Mouse (Mus musculus) midbrain, embryonic 16.5 days (tissue): Measurements from ENCODE around the gene Cd8a. TPM values are rescaled to one million over a fixed set of nuclear protein-coding genes. Genes with fewer than 3 reads are reported as not detected.

Experiments
- ATAC-seq: fragments of 200-750 bp; cut with Nextera tagmentation; 2 replicates; pipeline ENCODE4 v1.8.0; 2017; ENCODE audit warnings: moderate TSS enrichment
- H3K27ac ChIP-seq: fragments of 300-500 bp; sonication (generic); 2 replicates; pipeline ENCODE4 v1.5.1; 2014; ENCODE audit warnings: mild to moderate bottlenecking, low read length, mixed read lengths
- H3K27me3 ChIP-seq: fragments of 300-500 bp; sonication (generic); 2 replicates; pipeline ENCODE4 v1.6.1; 2014; ENCODE audit warnings: low read depth, low read length, mixed read lengths; ENCODE audit not compliant: control insufficient read depth, insufficient read depth
- H3K36me3 ChIP-seq: fragments of 300-500 bp; sonication (generic); 2 replicates; pipeline ENCODE4 v1.6.1; 2014; ENCODE audit warnings: mild to moderate bottlenecking, low read length, moderate library complexity, mixed read lengths; ENCODE audit not compliant: control insufficient read depth, insufficient read depth
- H3K4me1 ChIP-seq: fragments of 300-500 bp; sonication (generic); 2 replicates; pipeline ENCODE4 v1.6.1; 2014; ENCODE audit warnings: mild to moderate bottlenecking, low read length, mixed read lengths; ENCODE audit not compliant: control insufficient read depth, insufficient read depth
- H3K4me2 ChIP-seq: fragments of 300-500 bp; sonication (generic); 2 replicates; pipeline ENCODE4 v1.6.1; 2014; ENCODE audit warnings: mild to moderate bottlenecking, low read length, mixed read lengths
- H3K4me3 ChIP-seq: fragments of 300-500 bp; sonication (generic); 2 replicates; pipeline ENCODE4 v1.5.1; 2014; ENCODE audit warnings: low read depth, mild to moderate bottlenecking, low read length, moderate library complexity, mixed read lengths
- H3K9ac ChIP-seq: fragments of 300-500 bp; sonication (generic); 2 replicates; pipeline ENCODE4 v1.6.1; 2014; ENCODE audit warnings: low read depth, low read length, mixed read lengths
- H3K9me3 ChIP-seq: fragments of 300-500 bp; sonication (generic); replicated peaks from 2 replicates; pipeline ENCODE4 v1.6.1; 2014; ENCODE audit warnings: mild to moderate bottlenecking, low read length, mixed read lengths; ENCODE audit not compliant: control insufficient read depth, poor library complexity, severe bottlenecking
- WGBS: fragments of 180-500 bp; shearing (Covaris S2); extraction: QIAGEN DNeasy Blood & Tissue Kit; methylation state at CpG from one replicate; pipeline ENCODE4 v1.1.7; 2014; 5-methylcytosine and 5-hydroxymethylcytosine counted together
- polyA plus RNA-seq: library from polyadenylated mRNA; unstranded; fragments of >200 nt; fragmentation: Nextera tagmentation; extraction: Ambion mirVana; gene quantifications from 2 replicates; pipeline ENCODE4 v1.2.1, GENCODE M21; 2015

Cd8a gene
- polyA plus RNA-seq, 1 experiment from 2014 or later, result not detected

DNA sequence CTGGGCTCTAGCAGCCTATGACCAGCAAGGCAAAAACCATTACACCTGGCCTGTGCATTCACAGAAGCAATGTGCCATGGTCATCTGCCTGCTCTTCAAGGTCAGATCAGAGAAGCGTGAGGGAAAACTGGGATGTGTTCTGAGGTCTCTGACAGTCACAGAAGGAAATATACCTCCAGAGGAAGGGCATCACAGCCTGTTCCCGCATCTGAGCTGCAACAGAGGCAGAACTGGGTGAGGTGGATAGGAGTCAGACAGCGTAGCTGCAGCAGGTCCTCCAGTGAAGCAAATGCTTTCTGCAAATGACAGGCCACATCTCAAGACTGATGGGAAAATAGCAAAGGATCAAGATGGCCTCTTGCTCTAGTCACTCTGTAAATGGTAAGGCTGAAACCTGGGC is 34.3 kb upstream of the Cd8a start:
- Histone ChIP-seq H3K4me3 (no peak overlapping the region), H3K4me2 (no peak overlapping the region), H3K9me3 (no peaks in the 10 kb centered on the region), H3K27ac (no peak overlapping the region), H3K9ac (no peak overlapping the region), H3K36me3 (no peaks in the 10 kb centered on the region), H3K4me1 (no peaks in the 10 kb centered on the region), H3K27me3 (no peaks in the 10 kb centered on the region)
- WGBS, result 88% methylated on average over 3 of the region's 3 CpGs
- no peak for ATAC-seq

DNA sequence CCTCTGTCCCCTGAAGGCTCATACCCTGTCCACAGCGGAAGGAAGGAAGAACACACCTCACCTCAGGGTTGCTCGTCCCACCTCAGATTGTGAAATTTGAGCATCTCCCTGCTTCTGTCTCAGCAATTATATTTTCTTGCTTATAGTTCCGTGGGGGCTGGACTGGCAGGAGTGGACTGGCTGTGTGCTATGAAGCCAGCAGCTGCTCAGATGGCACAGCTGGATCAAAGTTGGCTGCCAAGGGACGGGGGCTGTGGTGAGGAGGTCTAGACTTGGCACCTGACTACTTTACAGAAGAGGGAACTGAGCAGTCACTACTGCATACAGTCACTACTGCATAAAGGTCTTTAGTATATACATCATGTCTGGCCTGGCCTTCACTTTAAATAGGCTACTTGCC is 33.9 kb upstream of the Cd8a start:
- Histone ChIP-seq H3K27ac (no peak overlapping the region), H3K4me3 (no peak overlapping the region), H3K4me2 (no peak overlapping the region), H3K9me3 (no peaks in the 10 kb centered on the region), H3K9ac (no peak overlapping the region), H3K36me3 (no peaks in the 10 kb centered on the region), H3K27me3 (no peaks in the 10 kb centered on the region), H3K4me1 (no peaks in the 10 kb centered on the region)
- 84% methylated on average over 4 of the region's 4 CpGs for WGBS
- ATAC-seq, result no peak

DNA sequence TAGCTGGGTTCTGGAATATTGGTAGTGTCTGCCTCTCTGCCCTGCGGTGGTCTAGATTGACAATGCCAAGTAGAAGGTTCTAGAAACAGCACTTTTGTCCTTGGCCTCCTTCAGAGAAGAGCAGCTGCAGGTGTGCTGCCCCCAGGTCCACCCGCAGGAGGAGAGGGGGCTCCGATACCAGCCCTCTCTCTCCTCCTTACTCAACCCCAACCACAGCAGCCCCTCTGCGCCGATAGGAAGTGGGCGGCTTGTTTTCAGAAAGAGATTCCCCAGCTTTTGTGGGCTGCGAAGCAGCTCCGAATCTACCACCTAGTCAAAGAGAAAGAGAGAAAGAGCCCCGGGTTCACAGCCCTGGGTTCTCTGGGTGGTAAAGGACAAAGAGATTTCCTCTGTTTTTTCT is 32.0 kb upstream of the Cd8a start:
- WGBS, result 89% methylated on average over 9 of the region's 9 CpGs
- no peak overlapping the region for H3K9ac ChIP-seq
- no peaks in the 10 kb centered on the region for H3K9me3 ChIP-seq
- H3K4me1 ChIP-seq, result no peaks in the 10 kb centered on the region
- ATAC-seq, result no peak
- H3K27ac ChIP-seq, result no peak overlapping the region
- H3K4me3 ChIP-seq, result no peak overlapping the region
- H3K4me2 ChIP-seq, result no peak overlapping the region
- no peaks in the 10 kb centered on the region for H3K36me3 ChIP-seq
- H3K27me3 ChIP-seq, result no peaks in the 10 kb centered on the region

DNA sequence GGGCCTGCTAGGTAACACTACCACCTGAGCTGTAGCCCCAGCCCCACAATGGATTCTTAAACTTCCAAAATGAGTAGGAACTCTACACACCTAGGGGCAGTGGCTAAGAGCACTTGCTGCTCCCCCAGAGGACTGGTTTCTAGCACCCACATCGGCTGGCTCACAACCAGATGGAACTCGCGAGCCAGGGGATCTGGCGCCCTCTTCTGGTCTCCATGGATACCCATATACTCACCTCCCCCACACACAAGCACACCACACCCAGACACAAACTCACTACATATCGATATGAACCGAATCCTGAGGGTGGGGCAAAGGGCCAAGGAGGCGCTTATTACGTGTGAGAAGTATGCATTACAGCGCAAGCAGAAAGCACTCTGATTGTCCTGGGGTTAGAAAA is 25.2 kb upstream of the Cd8a start:
- no peaks in the 10 kb centered on the region for H3K4me1 ChIP-seq
- H3K9me3 ChIP-seq, result peaks cover 6% of the 10 kb centered on the region; the same call in 1 of the 2 replicates
- H3K4me2 ChIP-seq, result no peak overlapping the region
- WGBS, result 94% methylated on average over 9 of the region's 9 CpGs
- no peak for ATAC-seq
- H3K36me3 ChIP-seq, result no peaks in the 10 kb centered on the region
- H3K9ac ChIP-seq, result no peak overlapping the region
- H3K4me3 ChIP-seq, result no peak overlapping the region
- no peak overlapping the region for H3K27ac ChIP-seq
- no peaks in the 10 kb centered on the region for H3K27me3 ChIP-seq

DNA sequence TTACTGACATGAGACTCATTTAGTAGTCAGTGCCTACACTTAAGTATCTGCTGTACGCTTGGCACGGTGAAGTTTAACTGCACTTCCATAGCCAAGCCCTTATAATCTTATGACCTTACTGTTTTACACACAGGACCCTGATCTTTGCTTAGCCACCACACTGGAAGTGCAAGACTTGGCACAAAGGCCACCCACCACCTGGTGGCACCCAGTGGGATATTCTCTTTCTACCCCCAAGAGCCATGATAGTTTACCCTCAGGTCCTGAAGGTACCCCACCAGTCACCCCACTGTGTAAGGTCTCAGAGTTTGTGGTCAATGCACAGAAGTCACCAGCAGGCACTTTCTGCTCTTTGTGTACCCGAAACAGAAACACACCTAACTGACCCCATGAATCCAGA is 22.0 kb upstream of the Cd8a start:
- H3K36me3 ChIP-seq, result no peaks in the 10 kb centered on the region
- ATAC-seq, result no peak
- no peaks in the 10 kb centered on the region for H3K27me3 ChIP-seq
- no peak overlapping the region for H3K4me2 ChIP-seq
- H3K27ac ChIP-seq, result no peak overlapping the region
- H3K4me1 ChIP-seq, result no peaks in the 10 kb centered on the region
- peaks cover 6% of the 10 kb centered on the region; the same call in 1 of the 2 replicates for H3K9me3 ChIP-seq
- no peak overlapping the region for H3K4me3 ChIP-seq
- 97% methylated on average over 3 of the region's 3 CpGs for WGBS
- H3K9ac ChIP-seq, result no peak overlapping the region

DNA sequence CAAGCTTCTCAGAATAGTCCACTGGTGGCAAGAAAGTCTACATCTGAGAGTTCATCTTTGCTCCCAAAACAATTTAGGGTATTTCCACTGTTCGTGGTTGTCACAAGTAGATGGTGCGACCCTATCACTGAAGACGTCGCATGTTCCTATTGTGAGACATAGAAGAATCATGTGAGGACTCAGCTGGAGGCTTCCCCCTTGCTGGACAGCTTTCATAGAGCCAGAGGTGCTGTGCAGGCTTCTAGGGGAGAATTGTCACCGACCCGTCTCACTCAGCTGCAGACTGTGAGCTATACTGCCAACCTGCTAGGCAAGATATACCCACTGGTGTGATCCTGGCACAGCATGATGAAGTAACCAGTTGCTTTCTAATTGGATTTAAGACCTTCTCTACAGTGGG is 21.0 kb upstream of the Cd8a start:
- Histone ChIP-seq H3K4me1 (no peaks in the 10 kb centered on the region), H3K4me2 (no peak overlapping the region), H3K9ac (no peak overlapping the region), H3K27me3 (no peaks in the 10 kb centered on the region), H3K9me3 (peaks cover 6% of the 10 kb centered on the region; the same call in 1 of the 2 replicates), H3K4me3 (no peak overlapping the region), H3K36me3 (no peaks in the 10 kb centered on the region), H3K27ac (no peak overlapping the region)
- no peak for ATAC-seq
- 91% methylated on average over 6 of the region's 6 CpGs for WGBS

DNA sequence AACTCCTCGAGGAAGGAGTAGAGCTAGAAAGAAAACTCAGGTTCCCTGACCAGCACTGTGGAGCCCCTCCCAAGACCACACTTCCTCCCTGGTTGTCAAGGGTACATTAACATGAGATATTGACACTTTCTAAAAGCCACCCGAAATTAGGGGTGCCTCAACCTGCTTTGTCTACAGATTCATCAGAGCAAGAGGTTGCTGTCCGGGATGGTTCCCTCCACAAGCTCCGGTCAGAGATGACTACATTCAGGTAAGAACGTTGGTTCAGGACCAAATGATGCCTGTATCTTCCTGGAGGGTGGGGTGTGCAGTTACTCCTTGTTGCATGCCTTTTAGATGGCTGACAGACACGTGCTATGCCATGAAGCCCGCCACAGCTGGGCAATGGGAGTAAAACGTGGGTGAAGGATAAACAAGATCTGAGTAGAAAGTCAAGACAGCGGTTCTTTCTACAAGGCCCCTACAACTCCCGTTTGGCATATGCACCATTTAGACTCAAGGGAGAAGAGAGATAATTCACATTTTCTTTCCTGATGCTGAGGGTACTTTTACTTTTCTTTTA is 20.3 kb upstream of the Cd8a start:
- no peaks in the 10 kb centered on the region for H3K36me3 ChIP-seq
- ATAC-seq, result no peak
- no peak overlapping the region for H3K27ac ChIP-seq
- no peak overlapping the region for H3K4me2 ChIP-seq
- H3K9ac ChIP-seq, result no peak overlapping the region
- no peaks in the 10 kb centered on the region for H3K4me1 ChIP-seq
- H3K4me3 ChIP-seq, result no peak overlapping the region
- H3K27me3 ChIP-seq, result no peaks in the 10 kb centered on the region
- WGBS, result 89% methylated on average over 10 of the region's 10 CpGs
- no peaks in the 10 kb centered on the region for H3K9me3 ChIP-seq

DNA sequence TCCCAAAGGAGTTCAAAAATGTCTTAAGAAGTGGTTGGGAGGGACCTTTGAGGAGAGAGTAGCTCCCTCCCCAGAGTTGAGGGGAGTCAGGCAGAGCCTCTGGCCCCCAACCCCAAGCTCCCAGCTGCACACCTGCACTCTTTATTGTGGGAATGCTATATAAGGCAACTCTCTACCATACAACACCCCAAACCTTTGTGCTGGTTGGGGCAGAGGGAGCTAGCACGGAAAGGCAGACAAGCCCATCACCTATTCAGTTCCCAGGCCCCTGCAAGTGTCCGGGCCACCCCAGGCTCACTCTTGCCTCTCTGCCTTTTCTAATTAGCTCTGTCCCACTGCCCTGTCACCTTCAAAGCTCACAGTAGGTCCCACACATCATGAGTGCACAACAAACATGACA is 19.5 kb upstream of the Cd8a start:
- 69% methylated on average over 2 of the region's 2 CpGs for WGBS
- Histone ChIP-seq H3K27ac (no peak overlapping the region), H3K27me3 (no peaks in the 10 kb centered on the region), H3K4me1 (no peaks in the 10 kb centered on the region), H3K4me2 (no peak overlapping the region), H3K4me3 (no peak overlapping the region), H3K36me3 (no peaks in the 10 kb centered on the region), H3K9me3 (no peaks in the 10 kb centered on the region), H3K9ac (no peak overlapping the region)
- ATAC-seq, result no peak

DNA sequence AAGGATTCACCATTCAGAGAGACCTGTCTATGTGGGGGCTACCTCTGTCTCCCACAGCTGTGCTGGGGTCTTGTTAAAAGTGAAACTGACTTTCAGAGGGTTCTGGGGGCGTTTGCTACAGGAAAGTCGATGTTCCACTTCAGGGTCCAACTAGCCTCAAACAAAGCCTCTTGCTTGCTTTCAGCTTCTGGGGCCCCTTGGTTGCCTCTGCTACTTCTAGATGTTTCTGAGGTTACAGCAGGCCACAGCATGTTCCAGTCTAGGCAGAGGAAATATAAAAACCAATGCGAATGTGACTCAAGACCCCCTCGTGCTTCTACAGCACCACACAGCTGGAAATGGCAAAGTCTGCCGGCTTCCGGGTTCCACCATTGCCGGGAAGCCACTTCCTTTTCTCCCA is 15.7 kb upstream of the Cd8a start:
- Histone ChIP-seq H3K4me2 (no peak overlapping the region), H3K27me3 (no peaks in the 10 kb centered on the region), H3K4me1 (no peaks in the 10 kb centered on the region), H3K9me3 (no peaks in the 10 kb centered on the region), H3K27ac (no peak overlapping the region), H3K9ac (no peak overlapping the region), H3K36me3 (no peaks in the 10 kb centered on the region), H3K4me3 (no peak overlapping the region)
- ATAC-seq, result no peak
- 87% methylated on average over 7 of the region's 7 CpGs for WGBS
